Mouse (Mus musculus) lung, embryonic 14.5 days (tissue): ENCODE results near the gene Nap1l1. TPM values are rescaled to one million over a fixed set of nuclear protein-coding genes. Genes with fewer than 3 reads are reported as not detected.
"Not testable (repeated sequence)": the region's sequence is repeated elsewhere in the genome, so short reads cannot be mapped to it uniquely, and the experiment has no call there.

Experiments
- ATAC-seq: fragments of 200-750 bp; cut with Nextera tagmentation; 2 replicates; pipeline ENCODE4 v1.8.0; 2017; ENCODE audit warnings: mild to moderate bottlenecking, moderate TSS enrichment, moderate library complexity; ENCODE audit not compliant: insufficient read depth
- DNase-seq: peaks from one replicate; pipeline ENCODE4 v3.0.0-alpha.2; 2015
- H3K27ac ChIP-seq: fragments of 300-500 bp; sonication (generic); 2 replicates; pipeline ENCODE4 v1.5.1; 2014; ENCODE audit warnings: low read depth, mild to moderate bottlenecking, moderate library complexity
- H3K27me3 ChIP-seq: fragments of 300-500 bp; sonication (generic); 2 replicates; pipeline ENCODE4 v1.6.1; 2014; ENCODE audit warnings: low read length, control low read depth; ENCODE audit not compliant: insufficient read depth
- H3K36me3 ChIP-seq: fragments of 300-500 bp; sonication (generic); 2 replicates; pipeline ENCODE4 v1.6.1; 2014; ENCODE audit warnings: control low read depth; ENCODE audit not compliant: insufficient read depth
- H3K4me1 ChIP-seq: fragments of 300-500 bp; sonication (generic); 2 replicates; pipeline ENCODE4 v1.6.1; 2014; ENCODE audit warnings: antibody characterized with exemption, control low read depth; ENCODE audit not compliant: insufficient read depth
- H3K4me2 ChIP-seq: fragments of 300-500 bp; sonication (generic); 2 replicates; pipeline ENCODE4 v1.6.1; 2014; ENCODE audit warnings: mild to moderate bottlenecking
- H3K4me3 ChIP-seq: fragments of 300-500 bp; sonication (generic); 2 replicates; pipeline ENCODE4 v1.5.1; 2014; ENCODE audit warnings: low read depth, low read length
- H3K9ac ChIP-seq: fragments of 300-500 bp; sonication (generic); 2 replicates; pipeline ENCODE4 v1.6.1; 2014
- H3K9me3 ChIP-seq: fragments of 300-500 bp; sonication (generic); 2 replicates; pipeline ENCODE4 v1.6.1; 2016; ENCODE audit warnings: low read depth, low read length, control low read depth
- CTCF ChIP-seq: IDR thresholded peaks from 2 replicates; pipeline ENCODE4 v1.5.1; 2016; ENCODE audit warnings: antibody characterized with exemption, low read depth
- WGBS: fragments of 180-500 bp; shearing (Covaris S2); extraction: QIAGEN DNeasy Blood & Tissue Kit; methylation state at CpG from one replicate; pipeline ENCODE4 v1.1.7; 2014; 5-methylcytosine and 5-hydroxymethylcytosine counted together
- polyA plus RNA-seq: library from polyadenylated mRNA; unstranded; fragments of >200 nt; fragmentation: Nextera tagmentation; extraction: Ambion mirVana; gene quantifications from 2 replicates; pipeline ENCODE4 v1.2.1, GENCODE M21; 2014

Gene Nap1l1
- polyA plus RNA-seq = 301 and 316 TPM in 2 replicates

GRCm38 (mm10) chr10:111472686-111473510 is at the start of gene Nap1l1:
Nap1l1 (plus strand) TSS chr10:111473223.
- Histone ChIP-seq H3K4me2 (peak within 1 kb of the TSS; percentile 59), H3K9me3 (no peaks in the 10 kb centered on the region), H3K27ac (peak within 1 kb of the TSS; percentile 92), H3K27me3 (no peaks in the 10 kb centered on the region), H3K9ac (peak within 1 kb of the TSS; percentile 95), H3K4me3 (peak within 1 kb of the TSS; percentile 94), H3K4me1 (peaks cover 6% of the 10 kb centered on the region), H3K36me3 (0 out of 2 replicates have a peak, but pooled peaks cover 11% of the 10 kb centered on the region)
- peak; percentile 99 for DNase-seq
- peak; percentile 24; the same call in 1 of the 2 replicates for TF ChIP-seq CTCF
- ATAC-seq = peak; percentile 100
- WGBS = under 1% methylated on average over 74 of the region's 80 CpGs

DNA sequence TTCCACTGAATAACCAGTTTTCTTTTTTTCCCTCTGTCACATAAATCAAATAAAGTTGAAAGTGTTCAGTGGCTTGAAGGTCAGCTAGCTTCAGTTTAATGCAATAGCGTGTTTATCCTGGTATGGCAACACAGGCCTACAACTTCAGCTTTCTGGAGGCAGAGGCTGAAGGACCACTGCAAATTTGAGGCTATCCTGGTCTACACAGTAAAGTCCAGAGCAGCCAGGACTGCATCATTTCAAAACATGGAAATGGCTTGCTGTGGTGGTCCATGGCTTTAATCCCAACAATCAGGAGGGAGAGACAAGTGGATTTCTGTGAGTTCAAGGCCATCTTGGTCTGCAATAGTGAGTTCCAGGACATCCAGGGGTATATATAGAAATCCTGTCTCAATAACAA is 46.5 kb upstream of the Nap1l1 start:
- TF ChIP-seq CTCF = no peak
- no peak overlapping the region for H3K9ac ChIP-seq
- DNase-seq = no peak
- H3K27ac ChIP-seq = no peak overlapping the region
- H3K36me3 ChIP-seq = no peaks in the 10 kb centered on the region
- no peaks in the 10 kb centered on the region for H3K27me3 ChIP-seq
- peaks cover 6% of the 10 kb centered on the region; the same call in 1 of the 2 replicates for H3K4me1 ChIP-seq
- H3K4me3 ChIP-seq = no peak overlapping the region
- 80% methylated on average over 1 of the region's 1 CpGs for WGBS
- H3K4me2 ChIP-seq = no peak overlapping the region
- no peaks in the 10 kb centered on the region for H3K9me3 ChIP-seq
- no peak for ATAC-seq

DNA sequence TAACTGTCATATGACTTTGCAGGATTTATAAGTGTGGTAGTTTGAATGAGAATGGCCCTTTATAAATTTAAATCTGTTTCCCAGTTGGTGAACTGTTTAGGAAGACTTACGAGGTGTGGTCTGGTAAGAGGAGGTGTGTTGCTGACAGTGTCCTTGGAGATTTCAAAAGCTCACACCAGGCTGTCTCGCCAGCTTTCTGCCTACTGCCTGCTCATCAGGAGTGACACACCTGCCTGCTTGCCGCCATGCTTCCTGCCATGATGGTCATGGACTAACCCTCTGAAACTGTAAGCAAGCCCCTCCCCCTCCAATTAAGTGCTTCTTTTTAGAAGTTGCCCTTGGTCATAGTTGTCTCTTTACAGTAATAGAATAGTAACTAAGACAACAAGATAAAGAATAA is 39.5 kb upstream of the Nap1l1 start:
- DNase-seq (no peak), ATAC-seq (no peak)
- 76% methylated on average over 3 of the region's 3 CpGs for WGBS
- Histone ChIP-seq H3K27ac (no peak overlapping the region), H3K4me1 (no peaks in the 10 kb centered on the region), H3K4me2 (no peak overlapping the region), H3K9ac (no peak overlapping the region), H3K27me3 (no peaks in the 10 kb centered on the region), H3K9me3 (no peaks in the 10 kb centered on the region), H3K4me3 (no peak overlapping the region), H3K36me3 (no peaks in the 10 kb centered on the region)
- no peak for TF ChIP-seq CTCF

GRCm38 (mm10) chr10:111441034-111441440 is 32.0 kb upstream of the Nap1l1 start:
- H3K4me1 ChIP-seq = no peaks in the 10 kb centered on the region
- no peak for TF ChIP-seq CTCF
- no peak overlapping the region for H3K27ac ChIP-seq
- H3K36me3 ChIP-seq = no peaks in the 10 kb centered on the region
- H3K27me3 ChIP-seq = no peaks in the 10 kb centered on the region
- DNase-seq = no peak
- no peak overlapping the region for H3K4me2 ChIP-seq
- no peak overlapping the region for H3K4me3 ChIP-seq
- 49% methylated on average over 3 of the region's 3 CpGs for WGBS
- H3K9ac ChIP-seq = no peak overlapping the region
- no peak for ATAC-seq
- H3K9me3 ChIP-seq = no peaks in the 10 kb centered on the region

DNA sequence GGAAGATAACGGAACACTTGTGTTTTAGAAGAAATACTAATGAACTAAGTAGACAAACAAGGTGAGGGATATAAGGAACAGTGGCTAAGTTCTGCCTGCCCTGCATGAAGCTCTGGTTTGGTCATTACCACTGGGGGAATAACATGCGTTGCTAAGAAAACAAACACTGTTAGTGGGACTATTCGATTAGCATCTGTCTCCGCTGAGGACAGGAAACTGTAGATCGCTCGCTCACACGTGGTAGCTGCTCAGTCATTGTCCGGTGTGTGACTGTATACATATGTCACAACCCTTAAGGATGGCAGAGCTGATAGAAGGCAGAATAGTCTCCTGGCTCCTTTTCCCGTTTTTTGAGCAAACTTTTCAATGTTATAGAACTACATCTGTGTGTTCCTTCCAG is 28.8 kb upstream of the Nap1l1 start:
- H3K9me3 ChIP-seq = no peaks in the 10 kb centered on the region
- TF ChIP-seq CTCF = no peak
- no peak overlapping the region for H3K9ac ChIP-seq
- no peaks in the 10 kb centered on the region for H3K4me1 ChIP-seq
- DNase-seq = peak; percentile 22
- no peak overlapping the region for H3K27ac ChIP-seq
- no peaks in the 10 kb centered on the region for H3K36me3 ChIP-seq
- H3K4me3 ChIP-seq = no peak overlapping the region
- WGBS = 38% methylated on average over 9 of the region's 9 CpGs
- ATAC-seq = no peak
- no peak overlapping the region for H3K4me2 ChIP-seq
- H3K27me3 ChIP-seq = no peaks in the 10 kb centered on the region

GRCm38 (mm10) chr10:111445939-111446671 is 26.9 kb upstream of the Nap1l1 start:
- Histone ChIP-seq H3K4me3 (no peak overlapping the region), H3K4me2 (no peak overlapping the region), H3K9ac (no peak overlapping the region), H3K27me3 (no peaks in the 10 kb centered on the region), H3K27ac (no peak overlapping the region), H3K36me3 (no peaks in the 10 kb centered on the region), H3K9me3 (no peaks in the 10 kb centered on the region), H3K4me1 (no peaks in the 10 kb centered on the region)
- TF ChIP-seq CTCF = no peak
- ATAC-seq (no peak), DNase-seq (peak; percentile 9)
- whole genome bisulfite sequencing = 25% methylated on average over 9 of the region's 9 CpGs

DNA sequence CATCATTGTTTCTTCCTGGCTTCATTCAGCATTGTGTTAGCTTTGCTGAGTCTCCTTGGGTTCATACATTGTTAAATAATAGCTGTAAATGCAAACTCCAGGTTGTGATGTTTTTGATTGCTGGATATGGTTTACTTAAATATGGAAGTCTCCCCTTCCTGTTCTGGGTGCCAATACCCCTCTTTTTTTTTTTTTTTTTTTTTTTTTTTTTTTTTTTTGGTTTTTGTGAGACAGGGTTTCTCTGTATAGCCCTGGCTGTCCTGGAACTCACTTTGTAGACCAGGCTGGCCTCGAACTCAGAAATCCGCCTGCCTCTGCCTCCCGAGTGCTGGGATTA is 26.4 kb upstream of the Nap1l1 start:
- 96% methylated on average over 3 of the region's 3 CpGs for WGBS
- not testable (repeated sequence) for H3K9ac ChIP-seq, DNase-seq, H3K36me3 ChIP-seq, H3K9me3 ChIP-seq, H3K27ac ChIP-seq, H3K4me3 ChIP-seq, ATAC-seq, H3K4me2 ChIP-seq, H3K4me1 ChIP-seq, H3K27me3 ChIP-seq
